Mouse (Mus musculus): ENCODE measurements at regions not wholly inside any gene's neighbourhood (a gene's known extent, or its start where the extent isn't known, plus 50 kb on each side); places are given as distances from the start of the nearest gene placed in this dataset.

GRCm38 (mm10) chr8:87019795-87020194 lies 134.7 kb upstream of the N4bp1 start:
- DNase-seq (ENCODE audit: low spot score in 2 of 2): no peak

- DNase-seq (ENCODE audit: low spot score in 2 of 2): no peak
Measured at GRCm38 (mm10) chr8:86975546-86975945, 90.5 kb upstream of the N4bp1 start.

GRCm38 (mm10) chr8:86971736-86972135 lies 86.7 kb upstream of the N4bp1 start:
- DNase-seq (ENCODE audit: low spot score in 2 of 2): no peak

GRCm38 (mm10) chr8:86969051-86969450 lies 84.0 kb upstream of the N4bp1 start:
- no peak for DNase-seq (ENCODE audit: low spot score in 2 of 2)

GRCm38 (mm10) chr8:86967891-86968311 lies 82.8 kb upstream of the N4bp1 start:
- DNase-seq (ENCODE audit: low spot score in 2 of 2): no peak

- DNase-seq (ENCODE audit: low spot score in 2 of 2): no peak
Measured at GRCm38 (mm10) chr8:86961218-86962195, 76.4 kb upstream of the N4bp1 start.

Measured in frontal cortex, postnatal 14 days (tissue).